Mouse (Mus musculus) testis, adult 2 months (tissue): ENCODE measurements around the gene Gm20388.

ENCODE experiments used
- CTCF ChIP-seq: fragments of 200-500 bp; IDR thresholded peaks from 2 replicates; pipeline ENCODE4 v1.5.1; 2012; ENCODE audit warnings: low read depth, mild to moderate bottlenecking, inconsistent platforms, low read length, moderate library complexity; ENCODE audit not compliant: control insufficient read depth, insufficient read depth, insufficient replicate concordance
- POLR2A ChIP-seq: fragments of 200-500 bp; IDR thresholded peaks from 2 replicates; pipeline ENCODE4 v1.6.1; 2012; ENCODE audit warnings: low read depth, mild to moderate bottlenecking, inconsistent platforms, low read length, moderate library complexity; ENCODE audit not compliant: control insufficient read depth

DNA sequence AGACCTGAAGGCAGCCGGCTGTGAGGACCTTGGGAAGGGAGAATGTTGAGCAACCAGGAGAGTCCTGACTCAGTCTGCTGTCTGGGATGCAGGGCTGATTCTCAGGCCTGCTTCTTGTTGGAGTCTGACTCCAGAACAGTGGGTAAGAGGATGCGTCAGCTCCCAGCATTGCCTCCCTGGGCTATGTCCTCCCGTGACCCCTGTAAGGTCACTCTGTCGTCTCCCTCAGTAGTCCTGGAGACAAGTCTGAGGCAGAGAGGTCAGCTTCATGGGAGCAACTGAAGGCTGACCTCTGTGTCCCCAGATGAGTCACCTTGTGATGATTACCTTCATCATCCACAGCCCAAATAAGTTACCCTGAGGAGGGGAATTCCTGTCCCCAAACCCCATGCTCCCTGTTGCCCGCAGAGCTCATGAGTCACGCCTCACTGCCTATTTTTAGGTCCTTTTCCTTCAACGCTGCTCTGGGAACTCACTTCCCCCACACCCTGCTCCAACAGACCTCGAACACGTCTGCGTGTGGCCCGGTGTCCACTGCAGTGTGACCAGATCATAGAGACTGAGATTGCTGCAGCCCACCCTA lies 2234.2 kb downstream of the Gm20388 start:
- TF ChIP-seq CTCF (no peak), POLR2A (no peak)
